Mouse (Mus musculus): Measurements from ENCODE around the gene Olfml2b.

Gene Olfml2b

GRCm38 (mm10) chr1:170695326-170695725 lies 51.0 kb downstream of the Olfml2b start:
- ATAC-seq (ENCODE audit: low TSS enrichment), result no peak

- no peak for ATAC-seq (ENCODE audit: low TSS enrichment)
Observed at GRCm38 (mm10) chr1:170696996-170697395, 52.7 kb downstream of the Olfml2b start.

- ATAC-seq (ENCODE audit: low TSS enrichment), result no peak
Observed at GRCm38 (mm10) chr1:170697771-170698356, 53.5 kb downstream of the Olfml2b start.

GRCm38 (mm10) chr1:170698771-170699170 lies 54.4 kb downstream of the Olfml2b start:
- no peak for ATAC-seq (ENCODE audit: low TSS enrichment)

GRCm38 (mm10) chr1:170699553-170699952 lies 55.2 kb downstream of the Olfml2b start:
- ATAC-seq (ENCODE audit: low TSS enrichment), result peak; percentile 50

- no peak for ATAC-seq (ENCODE audit: low TSS enrichment)
Observed at GRCm38 (mm10) chr1:170700496-170701027, 56.2 kb downstream of the Olfml2b start.

- ATAC-seq (ENCODE audit: low TSS enrichment), result no peak
Observed at GRCm38 (mm10) chr1:170701178-170701577, 56.8 kb downstream of the Olfml2b start.

- ATAC-seq (ENCODE audit: low TSS enrichment), result no peak
Observed at GRCm38 (mm10) chr1:170701582-170701981, 57.2 kb downstream of the Olfml2b start.

GRCm38 (mm10) chr1:170702263-170702662 lies 57.9 kb downstream of the Olfml2b start:
- ATAC-seq (ENCODE audit: low TSS enrichment), result no peak

GRCm38 (mm10) chr1:170702958-170703357 lies 58.6 kb downstream of the Olfml2b start:
- ATAC-seq (ENCODE audit: low TSS enrichment), result no peak

GRCm38 (mm10) chr1:170704103-170704502 lies 59.8 kb downstream of the Olfml2b start:
- ATAC-seq (ENCODE audit: low TSS enrichment), result no peak

- no peak for ATAC-seq (ENCODE audit: low TSS enrichment)
Observed at GRCm38 (mm10) chr1:170704911-170705594, 60.7 kb downstream of the Olfml2b start.

- ATAC-seq (ENCODE audit: low TSS enrichment), result no peak
Observed at GRCm38 (mm10) chr1:170706046-170706445, 61.7 kb downstream of the Olfml2b start.

GRCm38 (mm10) chr1:170709034-170709433 lies 64.7 kb downstream of the Olfml2b start:
- no peak for ATAC-seq (ENCODE audit: low TSS enrichment)

GRCm38 (mm10) chr1:170709481-170709880 lies 65.1 kb downstream of the Olfml2b start:
- ATAC-seq (ENCODE audit: low TSS enrichment), result no peak; the same call in 1 of the 2 replicates

GRCm38 (mm10) chr1:170709969-170710368 lies 65.6 kb downstream of the Olfml2b start:
- no peak for ATAC-seq (ENCODE audit: low TSS enrichment)

GRCm38 (mm10) chr1:170711731-170712130 lies 67.4 kb downstream of the Olfml2b start:
- ATAC-seq (ENCODE audit: low TSS enrichment), result no peak

GRCm38 (mm10) chr1:170717241-170717828 lies 73.0 kb downstream of the Olfml2b start:
- no peak for ATAC-seq (ENCODE audit: low TSS enrichment)

GRCm38 (mm10) chr1:170718133-170718810 lies 73.9 kb downstream of the Olfml2b start:
- no peak for ATAC-seq (ENCODE audit: low TSS enrichment)

GRCm38 (mm10) chr1:170721560-170721959 lies 77.2 kb downstream of the Olfml2b start:
- ATAC-seq (ENCODE audit: low TSS enrichment), result peak; percentile 41; the same call in 1 of the 2 replicates

GRCm38 (mm10) chr1:170728524-170728923 lies 84.2 kb downstream of the Olfml2b start:
- no peak for ATAC-seq (ENCODE audit: low TSS enrichment)

GRCm38 (mm10) chr1:170729267-170729962 lies 85.1 kb downstream of the Olfml2b start:
- no peak for ATAC-seq (ENCODE audit: low TSS enrichment)
